Mouse (Mus musculus): ENCODE measurements around the gene Mbd3. TPM values are rescaled to one million over a fixed set of nuclear protein-coding genes. Genes with fewer than 3 reads are reported as not detected.
A peak's percentile ranks its signal among the peaks of the same experiment; 100 is the strongest.
"Not testable (repeated sequence)": the region's sequence is repeated elsewhere in the genome, so short reads cannot be mapped to it uniquely, and the experiment has no call there.

The Mbd3 gene
- polyA plus RNA-seq, 1 experiment from 2014 or later, result 140 TPM

GRCm38 (mm10) chr10:80357336-80357735 lies 42.0 kb downstream of the Mbd3 start:
- no peaks in the 10 kb centered on the region for H3K9me3 ChIP-seq (replicated peaks)
- H3K4me2 ChIP-seq, result no peak overlapping the region
- H3K4me3 ChIP-seq, result peak overlapping the region; percentile 3; the same call in 1 of the 2 replicates
- H3K4me1 ChIP-seq, result peaks cover 25% of the 10 kb centered on the region; the same call in 1 of the 2 replicates
- H3K27me3 ChIP-seq (replicated peaks), result peaks cover 98% of the 10 kb centered on the region
- no peak overlapping the region for H3K27ac ChIP-seq
- no peaks in the 10 kb centered on the region for H3K36me3 ChIP-seq
- 27% methylated on average over 7 of the region's 7 CpGs for WGBS (ENCODE audit: insufficient replicate concordance)
- ATAC-seq, result 0 out of 2 replicates have a peak, but pooled peaks have one; percentile 5
- no peak overlapping the region for H3K9ac ChIP-seq

- no peak overlapping the region for H3K9ac ChIP-seq
- H3K4me1 ChIP-seq, result peaks cover 31% of the 10 kb centered on the region; the same call in 1 of the 2 replicates
- H3K27ac ChIP-seq, result no peak overlapping the region
- 5% methylated on average over 34 of the region's 34 CpGs for WGBS (ENCODE audit: insufficient replicate concordance)
- no peaks in the 10 kb centered on the region for H3K9me3 ChIP-seq (replicated peaks)
- H3K27me3 ChIP-seq (replicated peaks), result peaks cover 100% of the 10 kb centered on the region
- no peaks in the 10 kb centered on the region for H3K36me3 ChIP-seq
- peak overlapping the region; percentile 16 for H3K4me3 ChIP-seq
- H3K4me2 ChIP-seq, result peak overlapping the region; percentile 46
- ATAC-seq, result no peak
Observed at GRCm38 (mm10) chr10:80356737-80357136, 42.6 kb downstream of the Mbd3 start.

- Histone ChIP-seq H3K9ac (no peak within 1 kb of the TSS), H3K27me3 (replicated peaks) (peaks cover 100% of the 10 kb centered on the region), H3K4me3 (peak within 1 kb of the TSS; percentile 16), H3K36me3 (no peaks in the 10 kb centered on the region), H3K27ac (no peak within 1 kb of the TSS), H3K9me3 (replicated peaks) (no peaks in the 10 kb centered on the region), H3K4me1 (peaks cover 32% of the 10 kb centered on the region; the same call in 1 of the 2 replicates), H3K4me2 (peak within 1 kb of the TSS; percentile 46)
- WGBS (ENCODE audit: insufficient replicate concordance), result 3% methylated on average over 52 of the region's 53 CpGs
- no peak for ATAC-seq
Observed at GRCm38 (mm10) chr10:80356001-80356682, 43.2 kb downstream of the Mbd3 start, which contains the start of gene Plk5. Gene Plk5, plus strand, starts transcription at chr10:80356459.

- Histone ChIP-seq H3K4me1 (peaks cover 35% of the 10 kb centered on the region), H3K4me2 (no peak overlapping the region), H3K9me3 (replicated peaks) (no peaks in the 10 kb centered on the region), H3K36me3 (no peaks in the 10 kb centered on the region), H3K9ac (no peak overlapping the region), H3K4me3 (no peak overlapping the region), H3K27me3 (replicated peaks) (peaks cover 100% of the 10 kb centered on the region), H3K27ac (no peak overlapping the region)
- 16% methylated on average over 9 of the region's 9 CpGs for WGBS (ENCODE audit: insufficient replicate concordance)
- ATAC-seq, result no peak
Observed at GRCm38 (mm10) chr10:80355431-80355830, 43.9 kb downstream of the Mbd3 start.

GRCm38 (mm10) chr10:80352727-80353126 lies 46.6 kb downstream of the Mbd3 start:
- H3K4me3 ChIP-seq, result no peak overlapping the region
- H3K36me3 ChIP-seq, result no peaks in the 10 kb centered on the region
- no peak overlapping the region for H3K9ac ChIP-seq
- H3K4me1 ChIP-seq, result peaks cover 50% of the 10 kb centered on the region
- WGBS (ENCODE audit: insufficient replicate concordance), result 36% methylated on average over 8 of the region's 8 CpGs
- peaks cover 100% of the 10 kb centered on the region for H3K27me3 ChIP-seq (replicated peaks)
- H3K4me2 ChIP-seq, result no peak overlapping the region
- H3K27ac ChIP-seq, result no peak overlapping the region
- no peak for ATAC-seq
- H3K9me3 ChIP-seq (replicated peaks), result no peaks in the 10 kb centered on the region

- Histone ChIP-seq H3K27ac (no peak overlapping the region), H3K4me2 (no peak overlapping the region), H3K4me1 (peaks cover 55% of the 10 kb centered on the region), H3K36me3 (no peaks in the 10 kb centered on the region), H3K4me3 (no peak overlapping the region), H3K9me3 (replicated peaks) (no peaks in the 10 kb centered on the region), H3K27me3 (replicated peaks) (peaks cover 100% of the 10 kb centered on the region), H3K9ac (no peak overlapping the region)
- 19% methylated on average over 11 of the region's 11 CpGs for WGBS (ENCODE audit: insufficient replicate concordance)
- ATAC-seq, result no peak
Observed at GRCm38 (mm10) chr10:80351896-80352295, 47.5 kb downstream of the Mbd3 start.

GRCm38 (mm10) chr10:80350292-80350691 lies 49.1 kb downstream of the Mbd3 start:
- no peak overlapping the region for H3K27ac ChIP-seq
- H3K9me3 ChIP-seq (replicated peaks), result no peaks in the 10 kb centered on the region
- H3K36me3 ChIP-seq, result no peaks in the 10 kb centered on the region
- H3K4me1 ChIP-seq, result peaks cover 53% of the 10 kb centered on the region
- no peak overlapping the region for H3K4me3 ChIP-seq
- H3K9ac ChIP-seq, result no peak overlapping the region
- H3K4me2 ChIP-seq, result no peak overlapping the region
- H3K27me3 ChIP-seq (replicated peaks), result peaks cover 99% of the 10 kb centered on the region
- 4% methylated on average over 7 of the region's 7 CpGs for WGBS (ENCODE audit: insufficient replicate concordance)
- ATAC-seq, result peak; percentile 75

- H3K9ac ChIP-seq, result no peak overlapping the region
- no peaks in the 10 kb centered on the region for H3K36me3 ChIP-seq
- no peaks in the 10 kb centered on the region for H3K9me3 ChIP-seq (replicated peaks)
- peak overlapping the region; percentile 71 for H3K4me2 ChIP-seq
- H3K4me3 ChIP-seq, result 0 out of 2 replicates have a peak overlapping the region, but pooled peaks have one; percentile 47
- no peak overlapping the region for H3K27ac ChIP-seq
- ATAC-seq, result no peak
- H3K4me1 ChIP-seq, result peaks cover 67% of the 10 kb centered on the region
- H3K27me3 ChIP-seq (replicated peaks), result peaks cover 96% of the 10 kb centered on the region
- 20% methylated on average over 26 of the region's 26 CpGs for WGBS (ENCODE audit: insufficient replicate concordance)
Observed at GRCm38 (mm10) chr10:80348981-80349380, 50.4 kb downstream of the Mbd3 start.

- Histone ChIP-seq H3K27ac (no peak within 1 kb of the TSS), H3K36me3 (no peaks in the 10 kb centered on the region), H3K4me2 (peak within 1 kb of the TSS; percentile 71), H3K27me3 (replicated peaks) (peaks cover 96% of the 10 kb centered on the region), H3K9me3 (replicated peaks) (no peaks in the 10 kb centered on the region), H3K9ac (peak within 1 kb of the TSS; percentile 57), H3K4me1 (peaks cover 73% of the 10 kb centered on the region), H3K4me3 (peak within 1 kb of the TSS; percentile 47)
- WGBS (ENCODE audit: insufficient replicate concordance), result under 1% methylated on average over 41 of the region's 42 CpGs
- ATAC-seq, result peak; percentile 35; the same call in 1 of the 2 replicates
Observed at GRCm38 (mm10) chr10:80348244-80348781, 51.0 kb downstream of the Mbd3 start, which contains the start of gene Adamtsl5. Gene Adamtsl5, minus strand, starts transcription at chr10:80348412.

- H3K4me3 ChIP-seq, result peak overlapping the region; percentile 47
- WGBS (ENCODE audit: insufficient replicate concordance), result 26% methylated on average over 17 of the region's 17 CpGs
- peak overlapping the region; percentile 57 for H3K9ac ChIP-seq
- H3K4me2 ChIP-seq, result peak overlapping the region; percentile 71
- H3K36me3 ChIP-seq, result no peaks in the 10 kb centered on the region
- H3K27me3 ChIP-seq (replicated peaks), result peaks cover 96% of the 10 kb centered on the region
- peaks cover 73% of the 10 kb centered on the region for H3K4me1 ChIP-seq
- H3K9me3 ChIP-seq (replicated peaks), result no peaks in the 10 kb centered on the region
- H3K27ac ChIP-seq, result no peak overlapping the region
- ATAC-seq, result no peak
Observed at GRCm38 (mm10) chr10:80347514-80347967, 51.8 kb downstream of the Mbd3 start.

GRCm38 (mm10) chr10:80345929-80346328 lies 53.4 kb downstream of the Mbd3 start:
- H3K27me3 ChIP-seq (replicated peaks), result peaks cover 96% of the 10 kb centered on the region
- peak overlapping the region; percentile 81 for H3K4me2 ChIP-seq
- H3K9ac ChIP-seq; H3K36me3 ChIP-seq; H3K9me3 ChIP-seq (replicated peaks); H3K27ac ChIP-seq; ATAC-seq; H3K4me3 ChIP-seq: not testable (repeated sequence)
- 77% methylated on average over 6 of the region's 6 CpGs for WGBS (ENCODE audit: insufficient replicate concordance)
- H3K4me1 ChIP-seq, result peaks cover 80% of the 10 kb centered on the region

GRCm38 (mm10) chr10:80345122-80345521 lies 54.2 kb downstream of the Mbd3 start:
- peaks cover 84% of the 10 kb centered on the region for H3K4me1 ChIP-seq
- ATAC-seq, result peak; percentile 35

More at GRCm38 (mm10) chr10:80345122-80345521, 54.2 kb downstream of the Mbd3 start:
- Histone ChIP-seq H3K9ac (peak overlapping the region; percentile 70), H3K27ac (peak overlapping the region; percentile 98), H3K36me3 (no peaks in the 10 kb centered on the region), H3K4me3 (peak overlapping the region; percentile 51), H3K27me3 (replicated peaks) (peaks cover 96% of the 10 kb centered on the region), H3K4me2 (peak overlapping the region; percentile 81), H3K9me3 (replicated peaks) (no peaks in the 10 kb centered on the region)
- under 1% methylated on average over 15 of the region's 16 CpGs for WGBS (ENCODE audit: insufficient replicate concordance)

Data from liver, embryonic 12.5 days (tissue).